Mouse (Mus musculus) v-Abl transformed pro-B cells (cell line): ENCODE results near the gene Stard3.
"Not testable (repeated sequence)": the region's sequence is repeated elsewhere in the genome, so short reads cannot be mapped to it uniquely, and the experiment has no call there.

Source experiments
- in situ Hi-C, 2 experiments: fragments of 400-800 bp; cut with MboI; formaldehyde crosslinking; loops; one replicate each; pipeline ENCODE4 v1.15.1; 2025; ENCODE audit not compliant: unreplicated experiment in 2 of 2

Gene Stard3

DNA sequence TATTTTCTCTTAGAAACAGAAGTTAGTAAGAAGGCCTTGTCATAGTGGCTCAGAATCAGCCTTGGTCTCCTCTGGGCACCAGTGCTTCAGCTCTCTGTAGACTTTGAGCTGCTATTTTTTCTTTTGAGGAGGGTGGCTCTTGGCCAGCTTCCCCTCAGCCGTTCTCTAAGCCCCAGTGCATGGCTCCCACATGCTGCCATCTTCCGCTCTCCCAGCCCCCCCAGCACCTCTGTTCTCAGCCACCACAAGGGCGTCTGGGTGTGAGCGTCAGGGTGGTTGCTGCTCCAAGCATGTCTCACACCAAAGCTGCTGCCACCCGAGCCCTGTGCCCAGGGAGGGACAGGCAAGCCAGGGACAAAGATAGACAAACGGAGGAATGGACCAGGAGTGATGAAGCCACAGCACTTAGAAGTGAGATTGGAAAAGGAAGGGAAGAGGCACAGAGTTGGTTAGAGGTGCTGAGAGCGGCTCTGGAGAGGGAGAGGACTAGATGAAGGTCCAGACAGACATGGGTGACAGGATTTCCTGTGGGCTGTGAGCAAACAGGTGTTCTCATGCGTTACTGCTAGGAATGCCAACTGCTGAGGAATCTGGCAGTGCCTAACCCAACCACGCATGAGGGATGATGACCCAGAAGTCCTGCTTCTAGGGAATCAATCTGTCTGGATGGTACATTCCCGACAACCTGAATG is 9.1 kb downstream of the Stard3 start:
- in situ Hi-C loops = no loop called here

GRCm38 (mm10) chr11:98367863-98368186 is 9.7 kb downstream of the Stard3 start:
- in situ Hi-C loops = no loop called here

DNA sequence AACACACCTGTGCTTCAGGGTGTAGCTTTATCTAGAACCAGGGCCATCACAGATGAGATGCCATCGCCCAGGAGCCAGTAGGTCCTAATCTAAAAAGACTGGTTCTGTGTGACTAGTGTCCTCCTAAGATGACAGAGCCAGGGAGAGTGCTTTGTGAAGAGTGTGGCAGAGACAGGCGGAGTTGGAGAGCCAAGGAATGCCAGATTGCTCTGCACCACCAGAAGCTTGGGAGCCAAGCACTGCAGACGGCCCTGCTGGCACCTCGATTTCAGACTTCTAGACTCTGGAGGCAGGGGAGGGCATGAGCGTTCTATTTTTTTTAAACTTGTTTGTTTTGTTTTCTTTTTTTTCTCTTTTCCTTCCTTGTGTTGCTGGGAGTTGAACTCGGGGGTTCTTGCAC is 11.2 kb downstream of the Stard3 start:
- in situ Hi-C loops = no loop called here

GRCm38 (mm10) chr11:98370588-98370987 is 12.4 kb downstream of the Stard3 start:
- in situ Hi-C loops = no loop called here

DNA sequence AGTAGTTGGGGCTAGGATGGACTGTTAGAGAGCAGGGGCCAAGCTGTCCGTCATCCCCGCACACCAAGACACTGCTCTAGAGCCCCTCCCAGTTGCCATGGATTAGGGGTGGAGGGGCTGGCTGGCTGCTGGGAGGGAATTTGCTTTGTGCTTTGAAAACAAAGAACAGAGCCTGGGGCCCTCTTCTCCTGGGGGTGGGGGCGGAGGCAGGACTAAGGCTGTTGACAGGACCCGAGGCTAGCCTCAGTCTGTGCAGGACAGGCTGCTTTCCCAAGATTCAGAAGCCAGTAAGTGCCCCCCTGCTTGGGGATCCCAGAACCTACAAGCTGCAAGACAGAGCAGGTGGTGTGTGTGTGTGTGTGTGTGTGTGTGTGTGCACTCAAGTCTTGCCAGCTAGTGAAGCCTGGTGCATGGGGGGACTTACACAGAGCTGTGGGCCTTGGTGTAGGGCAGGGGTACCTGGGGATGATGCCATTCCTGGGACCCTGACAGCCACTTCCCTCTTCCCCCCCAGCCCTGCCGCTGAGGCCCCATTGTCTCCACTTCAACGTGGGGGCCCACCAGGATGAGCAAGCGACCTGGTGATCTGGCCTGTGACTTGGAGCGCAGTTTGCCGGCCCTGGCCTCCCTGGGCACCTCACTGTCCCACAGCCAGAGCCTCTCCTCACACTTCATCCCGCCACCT is 13.5 kb downstream of the Stard3 start:
- in situ Hi-C loops = no loop called here

DNA sequence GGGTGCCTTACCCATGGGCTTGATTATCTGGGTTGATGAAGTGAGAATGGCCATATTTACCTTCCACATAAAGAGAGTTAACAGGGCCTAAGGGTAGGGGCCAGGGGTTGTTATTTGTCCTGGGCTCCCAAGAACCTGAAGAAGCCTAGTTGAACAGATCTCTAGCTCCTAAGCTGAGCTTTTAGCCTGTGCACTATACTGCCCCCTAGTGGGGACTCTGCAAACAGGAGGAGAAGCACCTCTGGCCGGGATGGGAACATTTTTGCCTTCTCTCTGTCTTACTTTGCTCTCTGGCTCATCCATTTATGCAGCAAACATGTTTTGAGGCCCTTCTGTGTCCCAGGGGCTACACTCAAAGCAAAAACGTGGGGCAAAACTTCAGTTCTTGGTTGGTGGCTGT is 14.2 kb downstream of the Stard3 start:
- in situ Hi-C loops = no loop called here

DNA sequence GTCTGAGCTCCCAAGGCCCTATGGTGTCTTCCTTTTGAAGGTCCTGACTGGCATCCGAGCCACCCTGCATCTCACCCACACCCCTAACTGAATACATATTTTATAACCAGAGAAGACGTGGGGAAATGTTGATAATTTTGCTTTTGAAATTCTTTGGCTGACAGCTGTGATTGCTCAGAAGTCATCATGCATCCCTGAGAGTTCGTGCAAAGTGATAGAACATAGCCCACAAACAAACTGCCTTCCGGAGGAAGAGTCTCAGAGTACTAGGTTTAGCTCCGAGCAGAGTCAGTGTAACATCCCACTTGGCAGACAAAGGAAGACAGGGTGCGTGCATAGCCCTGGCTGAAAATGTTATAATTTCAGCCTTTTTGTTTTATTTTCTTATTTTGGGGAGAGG is 15.1 kb downstream of the Stard3 start:
- in situ Hi-C loops = no loop called here

- in situ Hi-C loops = no loop called here
These were observed 16.1 kb downstream of the Stard3 start for GRCm38 (mm10) chr11:98374266-98374665.

GRCm38 (mm10) chr11:98376756-98377155 is 18.6 kb downstream of the Stard3 start:
- in situ Hi-C loops = no loop called here

DNA sequence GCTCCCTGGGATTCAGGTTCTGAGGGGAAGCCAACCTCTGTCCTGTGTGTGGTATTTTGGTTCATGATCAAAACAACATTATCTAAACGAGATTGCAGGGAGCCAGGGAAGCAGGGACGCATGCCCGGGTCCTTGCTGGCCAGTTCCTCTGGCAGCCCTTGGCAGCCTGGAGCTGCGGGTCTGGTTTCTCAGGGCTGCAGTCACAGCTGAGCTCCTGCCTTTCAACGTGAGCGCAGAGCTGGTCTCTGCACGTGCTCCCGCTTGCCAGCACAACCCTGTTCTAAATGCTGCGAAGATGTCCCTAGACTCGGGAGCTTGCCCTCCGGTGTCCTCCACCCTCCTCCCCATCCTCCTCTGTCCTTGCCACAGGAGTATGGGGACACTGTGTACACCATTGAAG is 19.6 kb downstream of the Stard3 start:
- in situ Hi-C loops = no loop called here

DNA sequence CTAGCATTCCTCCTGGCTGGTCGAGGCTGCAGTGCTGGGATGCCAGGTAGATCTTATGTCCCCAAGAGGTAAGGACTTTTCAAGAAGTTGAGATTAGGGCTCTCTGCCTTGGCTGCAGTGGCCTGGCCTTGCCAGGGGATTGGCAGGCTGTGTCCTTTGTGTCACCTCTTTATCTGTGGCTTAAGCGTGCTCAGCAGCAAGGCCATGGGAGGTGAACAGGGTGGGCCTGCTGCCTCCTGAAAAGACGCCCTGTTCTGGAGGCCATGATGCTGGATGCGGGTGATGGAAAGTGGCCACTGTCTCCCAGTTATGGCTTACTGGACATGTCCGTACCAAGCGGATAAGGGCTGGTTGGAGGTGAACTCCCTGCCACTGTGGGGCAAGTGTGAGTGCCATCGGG is 21.2 kb downstream of the Stard3 start:
- in situ Hi-C loops = no loop called here

DNA sequence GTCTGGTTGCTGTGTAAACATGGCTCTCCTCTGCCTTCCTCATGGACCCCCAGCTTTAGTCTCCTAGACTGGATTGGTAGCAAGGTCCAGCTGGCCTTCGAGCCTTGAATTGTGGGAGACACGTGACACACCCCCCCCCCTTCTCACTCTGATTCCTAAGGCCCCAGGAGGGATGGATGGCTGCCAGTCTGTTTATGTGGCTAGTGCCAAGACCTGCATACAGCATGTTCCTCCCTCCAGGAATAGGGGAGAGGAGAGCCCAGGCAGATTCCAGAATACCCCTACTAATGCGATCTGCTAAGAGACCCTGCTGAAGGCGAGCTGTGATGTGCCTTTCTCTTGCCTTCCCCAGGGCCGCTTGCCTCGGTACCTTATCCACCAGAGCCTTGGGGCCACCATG is 21.9 kb downstream of the Stard3 start:
- in situ Hi-C loops = no loop called here

DNA sequence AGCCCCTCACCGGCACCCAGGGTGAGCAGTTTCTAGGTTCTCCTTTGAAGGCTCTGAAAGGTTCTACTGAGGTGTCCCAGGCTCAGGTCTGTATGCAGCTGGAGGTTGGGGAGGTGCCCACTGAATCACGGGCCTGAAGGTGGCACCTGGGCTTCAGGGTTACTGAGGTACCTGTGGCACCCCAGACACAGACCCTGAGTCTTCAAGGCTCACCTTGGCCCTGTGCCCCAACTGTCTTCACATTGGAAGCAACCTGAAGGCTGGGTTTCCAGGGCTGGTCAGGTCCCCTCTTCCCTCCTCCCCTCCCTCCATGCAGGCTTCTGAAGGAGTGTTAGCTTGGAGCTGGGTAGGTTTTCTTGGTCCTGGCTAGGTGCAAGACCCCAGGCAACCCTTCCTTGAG is 23.5 kb downstream of the Stard3 start:
- in situ Hi-C loops = no loop called here

- in situ Hi-C loops = not testable (repeated sequence)
These were observed 24.2 kb downstream of the Stard3 start for GRCm38 (mm10) chr11:98382405-98382804.

- in situ Hi-C loops = no loop called here
These were observed 25.3 kb downstream of the Stard3 start, which contains the start of gene Tcap for GRCm38 (mm10) chr11:98383261-98384030. Tcap (plus strand) TSS chr11:98383811.

GRCm38 (mm10) chr11:98384216-98384615 is 26.0 kb downstream of the Stard3 start:
- in situ Hi-C loops = no loop called here

DNA sequence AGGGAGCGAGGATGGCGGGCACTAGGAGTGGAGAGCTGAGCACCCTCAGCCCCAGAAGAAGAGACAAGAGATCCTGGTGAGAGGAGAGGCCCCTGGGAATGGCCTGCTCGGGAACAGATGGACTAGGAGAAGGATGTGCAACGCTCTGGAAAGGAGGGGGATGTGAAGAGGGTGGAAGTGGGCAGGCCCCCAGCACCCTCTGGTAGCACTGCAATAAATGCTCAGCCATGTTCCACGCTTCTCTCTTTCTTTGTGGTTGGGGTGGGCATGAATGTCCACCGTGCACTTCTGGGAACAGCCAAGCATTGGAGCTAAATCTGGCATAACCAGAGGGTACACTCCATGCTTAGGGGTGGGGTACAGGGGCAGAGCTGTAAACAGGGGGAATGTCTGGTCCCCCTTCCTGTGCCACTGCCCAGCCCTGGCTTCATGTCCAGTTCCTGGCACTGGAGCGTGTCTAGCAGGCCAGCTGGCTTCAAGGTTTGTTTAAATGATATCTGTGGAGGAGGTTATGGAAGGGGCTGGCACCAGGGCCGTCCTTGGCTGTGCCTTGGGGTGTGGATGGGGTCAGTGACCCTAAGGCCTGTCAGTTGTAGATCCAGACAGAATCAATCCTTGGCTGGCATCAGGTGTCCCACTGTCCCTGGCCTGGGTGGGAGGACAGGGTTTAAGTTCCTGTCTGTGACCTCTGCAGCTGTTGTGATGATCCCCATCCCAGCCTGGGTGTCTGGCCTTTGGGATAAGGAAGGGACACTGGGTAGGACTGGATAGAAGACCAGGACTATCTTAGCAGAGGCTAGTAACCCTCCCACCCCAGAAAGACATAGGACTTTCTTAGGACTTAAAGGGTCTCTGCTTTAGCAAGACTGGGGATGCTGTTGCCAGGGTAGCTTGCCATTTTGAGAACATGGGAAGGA is 26.8 kb downstream of the Stard3 start:
- in situ Hi-C loops = loop anchor here (5.0 kb wide), 2 partner anchors 43 to 118 kb away; no protein-coding TSS in a partner anchor

- in situ Hi-C loops = loop anchor here (5.0 kb wide), 2 partner anchors 44 to 119 kb away; no protein-coding TSS in a partner anchor
These were observed 27.7 kb downstream of the Stard3 start, which contains the start of gene Pnmt for GRCm38 (mm10) chr11:98385638-98386585. Pnmt (plus strand) TSS chr11:98386450.

DNA sequence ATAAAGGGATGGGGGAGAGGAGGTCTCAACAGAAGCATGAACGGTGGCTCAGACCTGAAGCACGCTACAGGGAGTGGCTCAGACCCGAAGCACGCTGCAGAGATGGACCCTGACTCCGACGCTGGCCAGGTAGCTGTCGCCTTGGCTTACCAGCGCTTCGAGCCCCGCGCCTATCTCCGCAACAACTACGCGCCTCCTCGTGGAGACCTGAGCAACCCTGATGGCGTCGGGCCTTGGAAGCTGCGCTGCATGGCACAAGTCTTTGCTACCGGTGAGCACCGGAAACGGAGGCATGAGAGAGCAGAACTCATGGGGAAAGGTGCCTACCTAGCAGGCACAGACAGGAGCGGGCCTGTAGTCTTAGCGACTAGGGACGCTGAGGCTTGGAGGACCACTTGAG is 28.4 kb downstream of the Stard3 start:
- in situ Hi-C loops = loop anchor here (5.0 kb wide), 2 partner anchors 44 to 119 kb away; no protein-coding TSS in a partner anchor
